Mouse (Mus musculus) kidney, postnatal 25 days (tissue): ENCODE data around the gene Calm5.
"Not testable (repeated sequence)": the region's sequence is repeated elsewhere in the genome, so short reads cannot be mapped to it uniquely, and the experiment has no call there.

Experiments used
- DNase-seq, 2 experiments: peaks; one replicate each; pipeline ENCODE4 v3.0.0; 2021; ENCODE audit warnings: mixed read lengths in 2 of 2

Calm5 gene

GRCm38 (mm10) chr13:3853648-3854333 lies at the start of gene Calm5:
Calm5 (plus strand) TSS chr13:3854173.
- DNase-seq: not testable (repeated sequence)

DNA sequence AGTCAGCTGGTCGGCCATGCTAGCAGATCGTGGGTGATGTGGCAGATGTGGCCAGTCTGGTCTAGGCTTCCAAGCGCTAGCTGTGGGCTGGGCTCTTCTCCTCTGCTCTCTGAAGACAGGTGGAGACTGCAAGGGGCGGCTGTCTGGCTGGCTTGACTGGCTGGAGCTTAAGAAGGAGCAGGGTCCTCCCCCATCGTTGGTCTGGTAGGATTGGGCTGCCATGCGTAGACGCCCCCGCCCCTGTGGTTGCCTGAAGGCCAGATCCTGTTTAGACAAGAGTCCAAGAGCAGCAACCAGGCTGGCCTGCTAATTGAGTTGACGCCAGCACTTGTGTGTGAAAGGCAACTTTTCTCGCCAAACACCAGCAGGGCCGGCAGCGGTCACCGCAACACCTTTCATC lies 49.8 kb upstream of the Calm5 start, which contains the start of gene Calml3:
Gene Calml3 (minus strand): TSS at position 131 of the 400 bp plus-strand sequence.
- peak; percentile 36 to 74 for DNase-seq

GRCm38 (mm10) chr13:3805132-3805531 lies 48.8 kb upstream of the Calm5 start:
- DNase-seq: peak in 1 of 2 experiments; percentile 23

- DNase-seq: no peak
Observed at GRCm38 (mm10) chr13:3805638-3806037, 48.3 kb upstream of the Calm5 start.

DNA sequence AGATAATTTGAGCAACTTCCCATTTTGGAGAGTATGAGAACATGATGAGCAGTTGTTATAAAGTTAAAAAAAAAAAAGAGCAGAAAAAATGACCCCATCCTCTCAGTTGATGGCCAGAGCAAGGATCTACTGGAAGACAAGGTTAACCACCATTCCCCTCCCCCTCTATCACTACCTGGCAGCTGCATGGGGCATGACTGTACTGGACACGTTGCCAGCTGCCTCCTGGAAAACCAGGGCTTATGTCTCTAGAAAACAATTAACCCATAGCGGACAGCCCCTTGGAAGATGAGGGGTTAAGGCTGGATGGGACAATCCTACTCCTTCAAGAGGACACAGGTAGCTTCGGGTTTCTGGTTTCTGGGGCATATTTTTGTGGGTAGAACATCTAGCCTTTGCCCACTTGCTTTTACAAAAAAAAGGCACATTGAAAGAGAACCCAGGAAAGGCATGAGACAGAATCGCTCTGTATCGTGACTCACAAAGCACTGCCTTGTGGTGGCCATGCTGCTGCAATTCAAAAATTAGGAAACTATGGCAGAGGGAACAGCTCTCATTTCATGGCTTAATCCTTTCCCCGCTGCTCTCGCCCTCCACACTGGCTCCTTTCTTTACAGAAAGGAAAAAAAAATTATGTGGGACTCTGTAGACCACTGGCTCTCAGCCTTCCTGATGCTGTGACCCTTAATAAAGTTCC lies 46.7 kb upstream of the Calm5 start:
- DNase-seq: peak in 1 of 2 experiments; percentile 26

DNA sequence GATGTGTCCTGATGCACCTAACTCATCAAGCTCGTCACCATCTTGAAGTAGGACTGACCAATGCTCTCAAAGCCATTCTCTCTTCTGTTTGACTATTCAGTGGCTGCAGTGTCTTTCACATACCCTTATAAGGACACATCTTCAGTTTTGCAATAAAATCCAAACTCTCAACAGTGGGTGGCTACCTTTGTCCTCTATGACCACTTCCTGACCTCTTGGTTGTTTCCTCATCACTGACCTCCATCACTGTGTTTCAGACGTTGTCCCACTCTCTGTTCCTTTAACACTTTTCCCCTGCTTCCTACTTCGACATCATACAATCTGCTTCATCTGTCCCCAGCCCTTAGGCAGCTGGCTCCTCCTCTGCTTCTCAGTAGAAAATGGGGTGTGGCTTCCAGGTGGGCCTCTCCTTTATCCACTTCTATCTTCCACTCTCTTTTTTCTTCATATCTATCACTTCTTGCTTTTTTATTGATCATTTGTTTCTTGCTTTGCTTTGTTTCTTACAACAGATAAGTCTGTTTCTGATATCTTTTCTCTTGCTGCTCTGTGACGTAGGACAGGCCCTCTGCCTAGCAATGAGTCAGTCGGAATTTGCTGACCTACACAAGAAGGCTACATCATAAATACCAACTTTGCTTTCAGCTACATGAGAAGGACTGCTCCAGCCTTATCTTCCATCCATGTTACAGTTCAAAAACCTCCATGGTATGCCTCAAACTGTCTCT lies 35.8 kb upstream of the Calm5 start:
- no peak for DNase-seq

- DNase-seq: no peak
Observed at GRCm38 (mm10) chr13:3818740-3819076, 35.3 kb upstream of the Calm5 start.

GRCm38 (mm10) chr13:3822105-3822504 lies 31.9 kb upstream of the Calm5 start:
- no peak for DNase-seq

GRCm38 (mm10) chr13:3825726-3826125 lies 28.2 kb upstream of the Calm5 start:
- no peak for DNase-seq

GRCm38 (mm10) chr13:3831546-3831945 lies 22.4 kb upstream of the Calm5 start:
- DNase-seq: no peak

DNA sequence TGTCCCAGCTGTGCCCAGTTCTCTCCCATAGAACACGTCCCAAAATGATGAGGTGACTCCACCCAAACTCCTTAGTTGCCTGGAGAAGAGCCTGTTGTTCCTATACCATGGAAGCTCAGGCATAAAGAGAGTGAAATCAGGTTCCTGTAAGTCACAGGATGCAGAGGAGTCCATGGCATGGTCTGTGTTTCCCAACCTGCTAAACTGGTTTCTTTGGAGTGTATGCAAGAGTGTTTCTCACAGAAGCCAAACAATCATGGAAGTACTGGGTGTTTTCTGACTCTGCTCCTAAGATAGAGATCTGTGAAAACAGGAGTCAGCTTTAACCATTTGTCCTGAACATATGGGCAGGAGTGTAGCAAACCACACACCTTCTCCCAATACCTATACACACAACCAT lies 22.0 kb upstream of the Calm5 start:
- no peak for DNase-seq

DNA sequence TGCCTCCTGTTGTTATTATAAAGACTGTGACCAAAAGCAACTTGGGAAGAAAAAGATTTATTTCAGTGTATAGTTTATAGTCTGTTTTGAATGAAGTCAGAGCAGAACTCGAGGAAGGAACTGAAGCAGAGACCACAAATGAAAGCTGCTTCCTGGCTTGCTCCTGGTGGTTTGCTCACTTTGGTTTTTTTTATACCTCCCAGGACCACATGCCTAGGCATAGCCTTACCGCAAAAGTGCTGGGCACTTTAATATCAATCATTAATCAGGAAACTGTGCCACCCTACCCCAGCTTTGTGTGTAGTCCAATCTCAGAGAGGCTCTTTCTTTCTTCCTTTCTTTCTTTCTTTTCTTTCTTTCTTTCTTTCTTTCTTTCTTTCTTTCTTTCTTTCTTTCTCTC lies 21.5 kb upstream of the Calm5 start:
- DNase-seq: no peak

GRCm38 (mm10) chr13:3833644-3834043 lies 20.3 kb upstream of the Calm5 start:
- DNase-seq: not testable (repeated sequence)

GRCm38 (mm10) chr13:3837312-3837807 lies 16.6 kb upstream of the Calm5 start, which contains the start of gene Calm4:
Calm4 (plus strand) TSS chr13:3837757.
- DNase-seq: not testable (repeated sequence)

- not testable (repeated sequence) for DNase-seq
Observed at GRCm38 (mm10) chr13:3840662-3841061, 13.3 kb upstream of the Calm5 start.

- no peak for DNase-seq
Observed at GRCm38 (mm10) chr13:3850330-3850729, 3.6 kb upstream of the Calm5 start.

DNA sequence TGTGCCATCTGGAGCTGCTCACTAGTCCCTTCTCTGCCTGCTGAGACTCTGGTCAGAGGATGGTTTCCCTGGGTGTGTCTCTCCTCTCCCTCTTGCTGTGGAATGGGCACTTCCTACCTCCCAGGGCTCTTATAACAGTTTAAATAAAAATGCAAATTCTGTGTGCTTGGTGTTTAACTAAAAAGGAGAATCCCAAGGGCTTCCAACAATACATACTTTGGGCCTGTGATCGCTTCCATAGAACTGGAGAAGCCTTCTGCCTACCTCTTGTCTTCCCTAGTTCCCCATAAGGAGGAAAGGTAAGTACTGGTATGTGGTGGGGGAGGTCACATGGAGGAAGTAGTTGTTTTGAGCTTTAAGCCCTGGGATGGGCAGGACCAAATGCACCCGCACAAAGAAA lies 883 bp downstream of the Calm5 start:
- no peak for DNase-seq

DNA sequence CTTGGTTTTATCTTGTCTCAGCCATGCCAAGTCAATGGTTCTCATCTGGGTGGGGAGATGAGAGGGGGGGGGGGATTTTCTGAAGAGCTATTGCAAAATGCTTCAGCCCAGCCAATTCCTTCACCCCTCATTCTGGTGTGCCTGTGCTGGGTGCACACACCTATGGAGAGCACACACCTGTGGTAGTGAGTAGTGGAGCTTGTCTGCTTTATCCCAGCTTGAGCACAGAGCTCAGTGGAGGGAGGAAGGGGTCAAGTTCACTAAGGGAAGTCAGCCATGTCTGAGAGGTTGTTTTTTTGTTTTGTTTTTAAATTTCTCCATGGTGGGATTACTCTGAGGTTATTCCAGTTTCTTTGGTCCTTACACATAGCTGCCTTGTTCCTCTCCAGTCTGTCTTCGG lies 2.3 kb downstream of the Calm5 start:
- DNase-seq: no peak

GRCm38 (mm10) chr13:3861251-3861650 lies 7.3 kb downstream of the Calm5 start:
- DNase-seq: no peak

- DNase-seq: no peak
Observed at GRCm38 (mm10) chr13:3862325-3862724, 8.4 kb downstream of the Calm5 start.

DNA sequence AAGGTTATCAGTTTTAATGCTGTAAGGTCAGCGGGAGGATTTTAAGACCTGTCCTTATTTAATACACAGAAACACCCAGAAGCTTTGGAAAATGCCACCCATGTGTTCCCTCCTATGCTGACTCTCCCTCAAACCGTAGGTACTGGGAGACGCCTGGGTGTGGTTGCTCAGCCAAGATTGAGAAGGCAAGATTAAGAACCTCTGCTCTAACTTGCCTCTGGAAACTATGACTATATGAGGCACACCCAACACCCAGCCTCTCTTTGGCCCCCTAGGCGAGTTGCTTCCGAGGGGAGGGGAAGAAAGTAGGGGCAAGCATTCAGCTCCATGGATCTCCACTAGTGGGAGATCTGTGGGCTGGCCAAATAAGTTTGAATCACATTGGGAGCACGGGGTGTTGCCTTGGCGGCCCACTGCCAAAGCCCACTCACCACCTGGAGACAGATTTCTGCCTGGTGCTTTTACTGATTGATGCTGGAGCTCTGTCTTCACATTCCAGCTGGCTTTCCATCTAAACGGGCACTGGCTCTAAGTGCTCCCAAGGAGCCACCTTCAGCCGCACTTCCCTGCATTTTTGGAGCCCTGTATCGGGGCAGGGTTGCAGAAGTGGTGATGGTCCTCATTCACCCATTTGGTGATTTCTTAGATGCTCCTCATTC lies 9.1 kb downstream of the Calm5 start:
- no peak for DNase-seq

- peak; percentile 16 to 63 for DNase-seq
Observed at GRCm38 (mm10) chr13:3865648-3866354, 11.8 kb downstream of the Calm5 start.
